Mouse (Mus musculus) heart, embryonic 10.5 days (tissue): ENCODE measurements around the gene Klrg2. TPM values are rescaled to one million over a fixed set of nuclear protein-coding genes. Genes with fewer than 3 reads are reported as not detected.

Experiments
- DNase-seq: peaks from one replicate; pipeline ENCODE4 v3.0.0-alpha.2; 2017; ENCODE audit warnings: low spot score
- H3K27ac ChIP-seq: fragments of 300-500 bp; sonication (generic); 2 replicates; pipeline ENCODE4 v1.5.1; 2016; ENCODE audit warnings: mild to moderate bottlenecking
- H3K27me3 ChIP-seq: fragments of 300-500 bp; sonication (generic); 2 replicates; pipeline ENCODE4 v1.6.1; 2016; ENCODE audit warnings: mild to moderate bottlenecking; ENCODE audit not compliant: poor library complexity, insufficient read depth, severe bottlenecking
- H3K36me3 ChIP-seq: fragments of 300-500 bp; sonication (generic); 2 replicates; pipeline ENCODE4 v1.6.1; 2016; ENCODE audit warnings: mild to moderate bottlenecking, moderate library complexity
- H3K4me1 ChIP-seq: fragments of 300-500 bp; sonication (generic); 2 replicates; pipeline ENCODE4 v1.6.1; 2016; ENCODE audit warnings: mild to moderate bottlenecking
- H3K4me3 ChIP-seq: fragments of 300-500 bp; sonication (generic); 2 replicates; pipeline ENCODE4 v1.5.1; 2016; ENCODE audit warnings: mild to moderate bottlenecking, moderate library complexity
- H3K9me3 ChIP-seq: fragments of 300-500 bp; sonication (generic); 2 replicates; pipeline ENCODE4 v1.6.1; 2016; ENCODE audit warnings: mild to moderate bottlenecking, moderate library complexity
- WGBS: fragments of 180-500 bp; shearing (Covaris S2); methylation state at CpG from one replicate; pipeline ENCODE4 v1.1.7; 2016; 5-methylcytosine and 5-hydroxymethylcytosine counted together
- polyA plus RNA-seq: library from polyadenylated mRNA; unstranded; fragments of >200 nt; fragmentation: Nextera tagmentation; extraction: Ambion mirVana; gene quantifications from 2 replicates; pipeline ENCODE4 v1.2.1, GENCODE M21; 2016

The Klrg2 gene
- polyA plus RNA-seq, 1 experiment from 2014 or later = 0.10 TPM

DNA sequence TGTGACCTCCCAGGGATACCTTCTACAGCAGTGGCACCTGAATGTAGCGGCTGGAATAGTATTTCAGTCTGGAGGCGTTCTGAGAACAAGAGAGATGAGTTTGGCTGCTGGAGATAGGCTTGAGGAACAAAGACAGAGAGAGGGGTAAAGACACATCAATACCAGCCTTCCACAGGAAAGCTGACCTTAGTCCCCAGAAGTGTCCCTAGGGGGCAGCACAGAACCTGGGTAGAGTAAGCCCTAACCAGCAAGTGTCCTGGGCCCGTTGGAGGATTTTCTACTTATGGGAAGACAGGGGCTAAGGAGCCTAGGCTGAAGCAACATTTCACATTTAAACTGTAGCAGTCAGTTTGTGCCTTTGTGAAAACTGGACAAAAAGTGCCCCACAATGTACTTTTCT, 12.5 kb upstream of the Klrg2 start:
- H3K36me3 ChIP-seq = no peaks in the 10 kb centered on the region
- no peak overlapping the region for H3K27ac ChIP-seq
- 0 out of 2 replicates have a peak, but pooled peaks cover 3% of the 10 kb centered on the region for H3K27me3 ChIP-seq
- WGBS = 69% methylated on average over 3 of the region's 3 CpGs
- no peak overlapping the region for H3K4me3 ChIP-seq
- H3K9me3 ChIP-seq = no peaks in the 10 kb centered on the region
- DNase-seq = no peak
- no peaks in the 10 kb centered on the region for H3K4me1 ChIP-seq

- H3K27me3 ChIP-seq = peaks cover 44% of the 10 kb centered on the region
- H3K27ac ChIP-seq = no peak overlapping the region
- no peaks in the 10 kb centered on the region for H3K9me3 ChIP-seq
- no peaks in the 10 kb centered on the region for H3K36me3 ChIP-seq
- WGBS = 71% methylated on average over 3 of the region's 3 CpGs
- peaks cover 3% of the 10 kb centered on the region for H3K4me1 ChIP-seq
- no peak overlapping the region for H3K4me3 ChIP-seq
- no peak for DNase-seq
Observed at GRCm38 (mm10) chr6:38643039-38643438, 6.0 kb upstream of the Klrg2 start.

DNA sequence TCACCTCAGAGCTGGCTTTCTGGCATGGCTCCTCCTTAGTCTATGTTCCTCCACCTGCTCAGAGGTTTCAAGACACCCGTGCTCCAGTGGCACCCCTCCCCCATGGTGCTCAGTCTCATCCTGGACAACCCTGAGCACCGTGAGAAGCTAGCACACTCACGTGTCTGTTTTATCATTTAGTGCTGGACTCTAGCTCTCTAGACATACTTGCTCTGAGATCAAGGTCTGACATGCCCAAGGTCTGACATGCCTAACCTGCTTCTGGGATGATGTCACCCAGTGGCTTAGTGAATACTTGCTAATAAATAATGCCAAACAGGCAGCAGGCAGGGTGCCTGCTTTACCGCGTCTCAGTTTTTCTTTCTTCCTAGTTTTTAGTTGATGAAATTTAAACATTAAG, 5.6 kb upstream of the Klrg2 start:
- Histone ChIP-seq H3K27me3 (peaks cover 48% of the 10 kb centered on the region), H3K4me1 (peaks cover 3% of the 10 kb centered on the region), H3K27ac (no peak overlapping the region), H3K9me3 (no peaks in the 10 kb centered on the region), H3K4me3 (no peak overlapping the region), H3K36me3 (no peaks in the 10 kb centered on the region)
- WGBS = 50% methylated on average over 5 of the region's 5 CpGs
- DNase-seq = no peak

DNA sequence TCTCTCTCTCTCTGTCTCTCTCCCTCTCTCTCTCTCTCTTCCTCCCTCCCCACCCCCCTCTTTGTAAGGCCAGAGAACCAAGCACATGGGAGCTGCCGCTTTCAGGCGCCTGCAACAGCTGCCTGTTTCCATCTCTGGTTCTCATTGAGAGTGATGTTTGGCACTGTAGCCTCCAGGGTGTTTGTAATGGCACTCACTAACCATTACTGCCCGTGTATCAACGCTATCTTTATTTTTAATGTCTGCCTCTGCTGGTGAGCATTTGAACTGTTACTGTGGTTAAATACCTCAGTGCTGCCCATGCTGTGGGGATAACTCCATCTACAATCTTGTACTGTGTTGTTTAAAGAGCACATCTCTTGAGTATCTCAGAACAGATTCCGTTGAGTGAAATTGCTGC, 4.6 kb upstream of the Klrg2 start:
- H3K4me3 ChIP-seq = no peak overlapping the region
- peaks cover 11% of the 10 kb centered on the region for H3K4me1 ChIP-seq
- H3K27me3 ChIP-seq = peaks cover 58% of the 10 kb centered on the region
- H3K27ac ChIP-seq = no peak overlapping the region
- H3K9me3 ChIP-seq = no peaks in the 10 kb centered on the region
- 43% methylated on average over 5 of the region's 5 CpGs for WGBS
- DNase-seq = no peak
- H3K36me3 ChIP-seq = no peaks in the 10 kb centered on the region

DNA sequence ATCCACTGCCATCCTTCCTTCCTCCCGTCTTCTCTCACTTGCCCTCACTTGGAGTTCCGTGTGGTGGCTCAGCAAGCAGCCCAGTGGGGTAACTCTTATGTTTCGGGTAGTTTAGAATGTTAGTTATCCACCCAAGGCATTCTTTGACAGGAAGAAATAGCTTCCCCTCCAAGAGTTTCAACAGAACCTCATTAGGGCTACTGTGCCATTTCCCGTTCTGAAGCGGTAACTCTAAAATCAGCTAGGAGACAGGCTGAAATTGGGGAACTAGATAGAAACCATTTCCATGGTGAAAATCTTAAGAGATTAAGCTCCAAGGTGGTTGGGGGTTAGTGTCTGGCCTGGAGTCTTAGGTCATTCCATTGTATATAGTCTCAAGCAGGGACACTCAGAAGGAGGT, 4.2 kb upstream of the Klrg2 start:
- peaks cover 62% of the 10 kb centered on the region for H3K27me3 ChIP-seq
- H3K4me1 ChIP-seq = peaks cover 15% of the 10 kb centered on the region
- no peaks in the 10 kb centered on the region for H3K9me3 ChIP-seq
- H3K27ac ChIP-seq = no peak overlapping the region
- WGBS = 64% methylated on average over 5 of the region's 5 CpGs
- H3K4me3 ChIP-seq = no peak overlapping the region
- DNase-seq = no peak
- H3K36me3 ChIP-seq = no peaks in the 10 kb centered on the region

DNA sequence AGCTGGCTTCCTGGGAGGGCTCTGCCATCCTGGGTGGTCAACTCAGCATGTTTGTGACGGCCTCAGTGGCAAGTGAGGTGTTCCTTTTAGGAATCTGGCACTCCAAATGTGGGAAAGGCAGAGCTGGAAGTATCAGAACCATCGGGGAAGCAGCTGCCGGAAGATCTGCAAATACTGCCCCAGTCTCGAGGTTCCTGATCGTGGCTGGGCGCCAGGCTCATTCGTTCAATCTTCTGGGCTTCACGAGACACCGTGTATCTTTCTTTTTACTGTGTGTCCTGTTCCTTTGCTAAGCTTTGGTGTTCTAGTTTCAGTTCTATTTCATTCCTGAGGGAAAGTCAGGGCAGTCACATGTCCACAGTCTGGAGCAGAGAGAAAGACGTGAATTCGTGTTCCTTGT, 3.4 kb upstream of the Klrg2 start:
- Histone ChIP-seq H3K36me3 (no peaks in the 10 kb centered on the region), H3K9me3 (no peaks in the 10 kb centered on the region), H3K4me3 (no peak overlapping the region), H3K27ac (no peak overlapping the region), H3K4me1 (peaks cover 23% of the 10 kb centered on the region), H3K27me3 (peaks cover 70% of the 10 kb centered on the region)
- no peak for DNase-seq
- WGBS = 73% methylated on average over 11 of the region's 11 CpGs

- peak overlapping the region; percentile 79 for H3K27ac ChIP-seq
- under 1% methylated on average over 70 of the region's 72 CpGs for WGBS
- no peaks in the 10 kb centered on the region for H3K36me3 ChIP-seq
- H3K4me3 ChIP-seq = peak overlapping the region; percentile 74
- H3K9me3 ChIP-seq = no peaks in the 10 kb centered on the region
- peaks cover 82% of the 10 kb centered on the region for H3K27me3 ChIP-seq
- H3K4me1 ChIP-seq = peaks cover 19% of the 10 kb centered on the region
- DNase-seq = no peak
Observed at GRCm38 (mm10) chr6:38635941-38636851, 846 bp downstream of the Klrg2 start.

- H3K27ac ChIP-seq = no peak overlapping the region
- H3K4me1 ChIP-seq = peaks cover 19% of the 10 kb centered on the region
- 79% methylated on average over 8 of the region's 8 CpGs for WGBS
- H3K36me3 ChIP-seq = no peaks in the 10 kb centered on the region
- H3K9me3 ChIP-seq = no peaks in the 10 kb centered on the region
- peaks cover 65% of the 10 kb centered on the region for H3K27me3 ChIP-seq
- H3K4me3 ChIP-seq = no peak overlapping the region
- DNase-seq = peak; percentile 73
Observed at GRCm38 (mm10) chr6:38634461-38634860, 2.6 kb downstream of the Klrg2 start.

DNA sequence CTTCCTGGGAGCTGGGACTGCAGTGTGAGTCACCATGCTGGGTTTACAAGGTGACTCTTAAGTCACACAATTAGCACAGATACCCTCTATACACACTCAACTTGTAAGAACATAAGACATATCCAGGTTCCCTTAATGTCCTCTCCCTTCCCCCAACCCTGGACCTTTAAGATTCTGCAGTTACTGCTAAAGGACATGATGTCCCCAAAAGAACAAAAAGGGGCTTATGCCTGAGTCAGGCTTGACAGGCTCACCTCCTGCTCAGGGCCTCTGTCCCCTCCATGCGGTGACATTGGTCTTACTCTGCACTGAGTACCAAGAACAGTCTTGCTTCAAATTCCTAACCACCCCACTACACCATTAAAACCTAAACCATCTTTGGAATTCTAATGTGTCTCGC, 4.2 kb downstream of the Klrg2 start:
- DNase-seq = peak; percentile 72
- Histone ChIP-seq H3K36me3 (peaks cover 4% of the 10 kb centered on the region; the same call in 1 of the 2 replicates), H3K27ac (no peak overlapping the region), H3K9me3 (no peaks in the 10 kb centered on the region), H3K27me3 (peaks cover 50% of the 10 kb centered on the region), H3K4me1 (peaks cover 19% of the 10 kb centered on the region), H3K4me3 (no peak overlapping the region)
- WGBS = 75% methylated on average over 2 of the region's 2 CpGs

DNA sequence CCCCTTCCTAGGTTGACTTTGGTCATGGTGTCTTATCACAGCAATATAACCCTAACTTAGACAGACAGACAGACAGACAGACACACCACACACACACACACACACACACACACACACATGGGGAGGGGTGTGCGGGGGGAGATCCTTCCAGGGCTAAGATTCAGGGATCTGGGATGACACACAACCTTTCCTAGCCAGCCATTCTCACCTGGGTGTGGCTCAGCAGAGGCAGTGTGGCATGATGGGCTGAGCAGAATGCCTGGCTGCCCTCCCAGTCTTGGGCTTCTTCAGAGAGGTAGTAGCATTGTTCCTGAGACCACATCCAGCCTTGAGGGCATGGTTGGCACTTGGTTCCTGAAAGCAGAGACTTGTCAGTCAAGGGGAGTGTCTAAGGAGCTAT, 7.5 kb downstream of the Klrg2 start:
- peaks cover 17% of the 10 kb centered on the region for H3K27me3 ChIP-seq
- H3K9me3 ChIP-seq = no peaks in the 10 kb centered on the region
- no peak overlapping the region for H3K4me3 ChIP-seq
- peaks cover under 1% of the 10 kb centered on the region; the same call in 1 of the 2 replicates for H3K4me1 ChIP-seq
- DNase-seq = peak; percentile 66
- WGBS = 93% methylated on average over 1 of the region's 1 CpGs
- H3K36me3 ChIP-seq = peaks cover 17% of the 10 kb centered on the region; the same call in 1 of the 2 replicates
- no peak overlapping the region for H3K27ac ChIP-seq

DNA sequence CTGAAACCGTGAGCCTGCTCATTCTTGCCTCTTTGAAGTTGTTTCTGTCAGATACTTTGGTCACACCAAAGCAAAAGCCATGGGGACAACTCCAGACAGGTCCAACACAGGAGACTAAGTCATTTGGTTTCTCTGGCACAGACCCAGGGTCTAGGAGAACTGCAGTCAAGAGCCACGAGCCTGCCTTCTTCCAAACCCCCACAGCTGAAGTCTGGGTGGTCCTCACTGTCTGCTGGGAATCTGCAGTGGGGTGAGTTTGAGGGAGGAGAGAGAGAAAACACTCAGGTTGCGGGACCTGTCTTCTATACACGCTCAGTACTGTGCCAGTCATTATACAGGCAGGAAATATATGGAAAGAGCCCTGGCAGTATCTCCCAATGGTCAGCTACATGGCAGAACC, 9.6 kb downstream of the Klrg2 start:
- no peak overlapping the region for H3K27ac ChIP-seq
- H3K27me3 ChIP-seq = no peaks in the 10 kb centered on the region
- peaks cover 12% of the 10 kb centered on the region for H3K4me1 ChIP-seq
- H3K4me3 ChIP-seq = no peak overlapping the region
- WGBS = 87% methylated on average over 4 of the region's 4 CpGs
- H3K9me3 ChIP-seq = no peaks in the 10 kb centered on the region
- H3K36me3 ChIP-seq = peaks cover 19% of the 10 kb centered on the region; the same call in 1 of the 2 replicates
- DNase-seq = peak; percentile 51

GRCm38 (mm10) chr6:38627081-38627480, 10.0 kb downstream of the Klrg2 start:
- DNase-seq = peak; percentile 53
- H3K9me3 ChIP-seq = no peaks in the 10 kb centered on the region
- peaks cover 12% of the 10 kb centered on the region for H3K4me1 ChIP-seq
- H3K27me3 ChIP-seq = no peaks in the 10 kb centered on the region
- no peak overlapping the region for H3K27ac ChIP-seq
- H3K36me3 ChIP-seq = peaks cover 19% of the 10 kb centered on the region; the same call in 1 of the 2 replicates
- H3K4me3 ChIP-seq = no peak overlapping the region
- 95% methylated on average over 4 of the region's 4 CpGs for WGBS

DNA sequence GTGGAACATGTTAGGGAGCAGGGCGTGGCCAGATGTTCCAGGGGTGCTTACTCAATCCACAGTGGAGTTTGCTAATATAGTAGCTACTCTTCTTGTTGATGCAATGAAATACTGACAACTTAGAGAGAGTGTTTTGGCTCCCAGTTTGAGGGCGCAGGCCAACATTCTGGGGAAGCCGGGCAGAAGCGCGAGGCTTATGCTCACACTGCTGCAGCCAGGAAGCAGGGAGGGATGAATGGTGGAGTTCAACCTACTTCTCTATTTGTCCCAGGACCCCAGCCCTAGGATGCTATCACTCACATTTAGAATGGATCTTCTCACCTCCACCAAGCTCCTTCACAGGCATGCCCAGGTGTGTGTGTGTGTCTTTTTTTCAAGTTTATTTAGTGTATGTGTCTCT, 11.0 kb downstream of the Klrg2 start:
- WGBS = 96% methylated on average over 5 of the region's 5 CpGs
- no peaks in the 10 kb centered on the region for H3K9me3 ChIP-seq
- H3K27me3 ChIP-seq = no peaks in the 10 kb centered on the region
- peaks cover 12% of the 10 kb centered on the region for H3K4me1 ChIP-seq
- no peak overlapping the region for H3K27ac ChIP-seq
- peak; percentile 13 for DNase-seq
- H3K36me3 ChIP-seq = peaks cover 19% of the 10 kb centered on the region; the same call in 1 of the 2 replicates
- no peak overlapping the region for H3K4me3 ChIP-seq
